ENCODE assay signal across 9 mouse cellular contexts in genomic region chr14:46704316-46704751, GRCm38 (mm10). TPM values are rescaled to one million over a fixed set of nuclear protein-coding genes. Genes with fewer than 3 reads are reported as not detected.
A peak's percentile ranks its signal among the peaks of the same experiment; 100 is the strongest.
DNase-seq lines count a peak whose midpoint lies in the region; ATAC-seq lines count a peak whose summit lies in the region.
"Had no signal": no experiment of that assay in that cellular context is flagged by ENCODE, and none has a peak within 500 bp of the region (broad histone marks: within the 10 kb centered on the region; RNA-seq: fewer than 3 reads in every experiment).

No protein-coding gene starts in this region.

- ATAC-seq in intestine, embryonic 14.5 days (replicated peaks; ENCODE audit: low FRiP score, low TSS enrichment, low read depth): no peak; the same call in 1 of the 2 replicates
- ATAC-seq in frontal cortex, adult (ENCODE audit: low TSS enrichment): no peak

- no peaks in the 10 kb centered on the region for H3K36me3 ChIP-seq in intestine, embryonic 14.5 days (ENCODE audit: control insufficient read depth, insufficient read depth, low read length)
- H3K36me3 ChIP-seq: embryonic facial prominence, embryonic 13.5 days had no signal

- WGBS in intestine, embryonic 14.5 days: 36% methylated on average over 9 of the region's 9 CpGs

- no peak overlapping the region for H3K4me3 ChIP-seq in intestine, embryonic 14.5 days (ENCODE audit: low read depth, low read length)
- H3K4me3 ChIP-seq: embryonic facial prominence, embryonic 13.5 days had no signal

- peaks cover 8% of the 10 kb centered on the region; the same call in 1 of the 2 replicates for H3K4me1 ChIP-seq in intestine, embryonic 14.5 days (replicated peaks; ENCODE audit: control insufficient read depth, insufficient read depth, low read length)

- H3K27me3 ChIP-seq in intestine, embryonic 14.5 days (replicated peaks; ENCODE audit: control insufficient read depth, insufficient read depth, low read length): no peaks in the 10 kb centered on the region
- H3K27me3 ChIP-seq: embryonic facial prominence, embryonic 13.5 days had no signal

- peak; percentile 12 for DNase-seq in testis, postnatal 14 days (ENCODE audit: low spot score)
- no peak for DNase-seq in testis, postnatal 10 days (ENCODE audit: low spot score)
- no peak for DNase-seq in intestine, embryonic 14.5 days (ENCODE audit: low spot score)
- peak; percentile 81 to 87 for DNase-seq in lung, adult 18-20 months
- DNase-seq in urinary bladder, postnatal 14 days (ENCODE audit: low spot score): peak; percentile 91
- DNase-seq in thymus, postnatal 14 days: no peak
- no peak for DNase-seq in spleen, adult 12 weeks (ENCODE audit: low spot score)

- no peak overlapping the region for H3K9ac ChIP-seq in intestine, embryonic 14.5 days (ENCODE audit: low read length)
- H3K9ac ChIP-seq: embryonic facial prominence, embryonic 13.5 days had no signal

- H3K27ac ChIP-seq in intestine, embryonic 14.5 days (ENCODE audit: low read depth): no peak overlapping the region; the same call in 1 of the 2 replicates
- H3K27ac ChIP-seq: embryonic facial prominence, embryonic 13.5 days had no signal

- no peaks in the 10 kb centered on the region for H3K9me3 ChIP-seq in intestine, embryonic 14.5 days (ENCODE audit: control insufficient read depth, low read length)
- H3K9me3 ChIP-seq: embryonic facial prominence, embryonic 13.5 days had no signal

- peak overlapping the region; percentile 38 for H3K4me2 ChIP-seq in intestine, embryonic 14.5 days (ENCODE audit: low read length)
- H3K4me2 ChIP-seq: embryonic facial prominence, embryonic 13.5 days had no signal

RNA-seq across cellular contexts. Expression of gene Cdkn3, which starts 56.0 kb away (rescaled TPM):
- 53.1 and 53.3 TPM in 2 replicates for polyA plus RNA-seq in intestine, embryonic 14.5 days (2014; fragmentation: Nextera tagmentation; extraction: Ambion mirVana)

Comparison
In these comparisons a context has a peak if more than half of its experiments do, and no peak if none do; other contexts are left out.
1. DNase-seq: peak in testis, postnatal 14 days (single experiment), lung, adult 18-20 months (2 of 2) and urinary bladder, postnatal 14 days (single experiment); none in testis, postnatal 10 days (single experiment), intestine, embryonic 14.5 days (single experiment), thymus, postnatal 14 days (single experiment) and spleen, adult 12 weeks (single experiment).